Mouse (Mus musculus): ENCODE measurements around the gene Lyz1. TPM values are rescaled to one million over a fixed set of nuclear protein-coding genes. Genes with fewer than 3 reads are reported as not detected.

The Lyz1 gene
- not detected for polyA plus RNA-seq (2017; shearing (Covaris generic))

GRCm38 (mm10) chr10:117292671-117293070, at the start of gene Lyz1:
Lyz1 (minus strand) TSS chr10:117292868.

GRCm38 (mm10) chr10:117282049-117282448, 10.6 kb downstream of the Lyz1 start, which contains the start of gene Lyz2:
Lyz2 (minus strand) TSS chr10:117282321.

GRCm38 (mm10) chr10:117238603-117239002, 54.1 kb downstream of the Lyz1 start, which contains the start of gene 9530003J23Rik:
9530003J23Rik (minus strand) TSS chr10:117238703.

Other genes starting within 250 kb of the Lyz1 start
- gene Lrrc10, start 247.5 kb downstream of the Lyz1 start, polyA plus RNA-seq (2017; shearing (Covaris generic)), result not detected
- gene Cct2, start 229.1 kb downstream of the Lyz1 start, polyA plus RNA-seq (2017; shearing (Covaris generic)), result 192 TPM
- 19.3 TPM for gene Frs2, start 144.3 kb downstream of the Lyz1 start, polyA plus RNA-seq (2017; shearing (Covaris generic))
- gene Yeats4, start 68.4 kb downstream of the Lyz1 start, polyA plus RNA-seq (2017; shearing (Covaris generic)), result 59.5 TPM
- gene 9530003J23Rik, start 54.2 kb downstream of the Lyz1 start, polyA plus RNA-seq (2017; shearing (Covaris generic)), result not detected
- 1.4 TPM for gene Lyz2, start 10.5 kb downstream of the Lyz1 start, polyA plus RNA-seq (2017; shearing (Covaris generic))
- 138 TPM for gene Cpsf6, start 87.1 kb upstream of the Lyz1 start, polyA plus RNA-seq (2017; shearing (Covaris generic))